Mouse (Mus musculus): ENCODE data around the gene Atg5. TPM values are rescaled to one million over a fixed set of nuclear protein-coding genes. Genes with fewer than 3 reads are reported as not detected.

Gene Atg5
- polyA plus RNA-seq, 1 experiment, result 11.6 TPM

- 97% methylated on average over 7 of the region's 7 CpGs for WGBS
- DNase-seq, result no peak
- Histone ChIP-seq H3K4me1 (replicated peaks; ENCODE audit: control insufficient read depth, insufficient read depth, low read length) (no peaks in the 10 kb centered on the region), H3K36me3 (ENCODE audit: control insufficient read depth, insufficient read depth, low read length) (no peaks in the 10 kb centered on the region), H3K27ac (ENCODE audit: control insufficient read depth, insufficient read depth, low read length) (no peak overlapping the region), H3K4me3 (ENCODE audit: control insufficient read depth, insufficient read depth, low read length) (no peak overlapping the region), H3K27me3 (ENCODE audit: control insufficient read depth, insufficient read depth, low read length) (no peaks in the 10 kb centered on the region)
- TF ChIP-seq POLR2A (IDR thresholded peaks at IDR 0.05; ENCODE audit: control insufficient read depth, extremely low read depth, insufficient read depth, low read length, poor library complexity) (no peak), CTCF (IDR thresholded peaks at IDR 0.05; ENCODE audit: borderline replicate concordance, control insufficient read depth, extremely low read depth, insufficient read depth, low read length, poor library complexity) (no peak)
Measured at GRCm38 (mm10) chr10:44355216-44355615, 87.1 kb downstream of the Atg5 start.

- Histone ChIP-seq H3K27ac (ENCODE audit: control insufficient read depth, insufficient read depth, low read length) (no peak overlapping the region), H3K27me3 (ENCODE audit: control insufficient read depth, insufficient read depth, low read length) (no peaks in the 10 kb centered on the region), H3K4me1 (replicated peaks; ENCODE audit: control insufficient read depth, insufficient read depth, low read length) (no peaks in the 10 kb centered on the region), H3K36me3 (ENCODE audit: control insufficient read depth, insufficient read depth, low read length) (no peaks in the 10 kb centered on the region), H3K4me3 (ENCODE audit: control insufficient read depth, insufficient read depth, low read length) (no peak overlapping the region)
- DNase-seq, result no peak
- 99% methylated on average over 5 of the region's 5 CpGs for WGBS
- TF ChIP-seq CTCF (IDR thresholded peaks at IDR 0.05; ENCODE audit: borderline replicate concordance, control insufficient read depth, extremely low read depth, insufficient read depth, low read length, poor library complexity) (no peak), POLR2A (IDR thresholded peaks at IDR 0.05; ENCODE audit: control insufficient read depth, extremely low read depth, insufficient read depth, low read length, poor library complexity) (no peak)
Measured at GRCm38 (mm10) chr10:44356625-44357024, 88.5 kb downstream of the Atg5 start.

GRCm38 (mm10) chr10:44357316-44357715 is 89.2 kb downstream of the Atg5 start:
- no peak for DNase-seq
- WGBS, result 95% methylated on average over 13 of the region's 13 CpGs
- Histone ChIP-seq H3K36me3 (ENCODE audit: control insufficient read depth, insufficient read depth, low read length) (no peaks in the 10 kb centered on the region), H3K27ac (ENCODE audit: control insufficient read depth, insufficient read depth, low read length) (no peak overlapping the region), H3K4me1 (replicated peaks; ENCODE audit: control insufficient read depth, insufficient read depth, low read length) (no peaks in the 10 kb centered on the region), H3K4me3 (ENCODE audit: control insufficient read depth, insufficient read depth, low read length) (no peak overlapping the region), H3K27me3 (ENCODE audit: control insufficient read depth, insufficient read depth, low read length) (no peaks in the 10 kb centered on the region)
- TF ChIP-seq CTCF (IDR thresholded peaks at IDR 0.05; ENCODE audit: borderline replicate concordance, control insufficient read depth, extremely low read depth, insufficient read depth, low read length, poor library complexity), result no peak

GRCm38 (mm10) chr10:44358816-44359215 is 90.7 kb downstream of the Atg5 start:
- no peak for TF ChIP-seq POLR2A (IDR thresholded peaks at IDR 0.05; ENCODE audit: control insufficient read depth, extremely low read depth, insufficient read depth, low read length, poor library complexity)
- TF ChIP-seq CTCF (IDR thresholded peaks at IDR 0.05; ENCODE audit: borderline replicate concordance, control insufficient read depth, extremely low read depth, insufficient read depth, low read length, poor library complexity), result no peak
- Histone ChIP-seq H3K4me1 (replicated peaks; ENCODE audit: control insufficient read depth, insufficient read depth, low read length) (no peaks in the 10 kb centered on the region), H3K27me3 (ENCODE audit: control insufficient read depth, insufficient read depth, low read length) (no peaks in the 10 kb centered on the region), H3K4me3 (ENCODE audit: control insufficient read depth, insufficient read depth, low read length) (no peak overlapping the region), H3K36me3 (ENCODE audit: control insufficient read depth, insufficient read depth, low read length) (no peaks in the 10 kb centered on the region), H3K27ac (ENCODE audit: control insufficient read depth, insufficient read depth, low read length) (no peak overlapping the region)
- WGBS, result 99% methylated on average over 6 of the region's 6 CpGs
- no peak for DNase-seq

GRCm38 (mm10) chr10:44360632-44361031 is 92.5 kb downstream of the Atg5 start:
- Histone ChIP-seq H3K27ac (ENCODE audit: control insufficient read depth, insufficient read depth, low read length) (no peak overlapping the region), H3K4me1 (replicated peaks; ENCODE audit: control insufficient read depth, insufficient read depth, low read length) (no peaks in the 10 kb centered on the region), H3K36me3 (ENCODE audit: control insufficient read depth, insufficient read depth, low read length) (no peaks in the 10 kb centered on the region), H3K27me3 (ENCODE audit: control insufficient read depth, insufficient read depth, low read length) (no peaks in the 10 kb centered on the region), H3K4me3 (ENCODE audit: control insufficient read depth, insufficient read depth, low read length) (no peak overlapping the region)
- TF ChIP-seq POLR2A (IDR thresholded peaks at IDR 0.05; ENCODE audit: control insufficient read depth, extremely low read depth, insufficient read depth, low read length, poor library complexity) (no peak), CTCF (IDR thresholded peaks at IDR 0.05; ENCODE audit: borderline replicate concordance, control insufficient read depth, extremely low read depth, insufficient read depth, low read length, poor library complexity) (no peak)
- no peak for DNase-seq
- WGBS, result 91% methylated on average over 11 of the region's 11 CpGs

- TF ChIP-seq CTCF (IDR thresholded peaks at IDR 0.05; ENCODE audit: borderline replicate concordance, control insufficient read depth, extremely low read depth, insufficient read depth, low read length, poor library complexity) (no peak), POLR2A (IDR thresholded peaks at IDR 0.05; ENCODE audit: control insufficient read depth, extremely low read depth, insufficient read depth, low read length, poor library complexity) (no peak)
- no peak overlapping the region for H3K27ac ChIP-seq (ENCODE audit: control insufficient read depth, insufficient read depth, low read length)
- H3K27me3 ChIP-seq (ENCODE audit: control insufficient read depth, insufficient read depth, low read length), result no peaks in the 10 kb centered on the region
- no peaks in the 10 kb centered on the region for H3K4me1 ChIP-seq (replicated peaks; ENCODE audit: control insufficient read depth, insufficient read depth, low read length)
- no peak overlapping the region for H3K4me3 ChIP-seq (ENCODE audit: control insufficient read depth, insufficient read depth, low read length)
- DNase-seq, result no peak
- no peaks in the 10 kb centered on the region for H3K36me3 ChIP-seq (ENCODE audit: control insufficient read depth, insufficient read depth, low read length)
- 95% methylated on average over 5 of the region's 5 CpGs for WGBS
Measured at GRCm38 (mm10) chr10:44362435-44362834, 94.3 kb downstream of the Atg5 start.

- WGBS, result 94% methylated on average over 9 of the region's 9 CpGs
- Histone ChIP-seq H3K27me3 (ENCODE audit: control insufficient read depth, insufficient read depth, low read length) (no peaks in the 10 kb centered on the region), H3K36me3 (ENCODE audit: control insufficient read depth, insufficient read depth, low read length) (no peaks in the 10 kb centered on the region), H3K27ac (ENCODE audit: control insufficient read depth, insufficient read depth, low read length) (no peak overlapping the region), H3K4me3 (ENCODE audit: control insufficient read depth, insufficient read depth, low read length) (no peak overlapping the region), H3K4me1 (replicated peaks; ENCODE audit: control insufficient read depth, insufficient read depth, low read length) (no peaks in the 10 kb centered on the region)
- no peak for DNase-seq
- TF ChIP-seq CTCF (IDR thresholded peaks at IDR 0.05; ENCODE audit: borderline replicate concordance, control insufficient read depth, extremely low read depth, insufficient read depth, low read length, poor library complexity), result no peak
Measured at GRCm38 (mm10) chr10:44362846-44363245, 94.7 kb downstream of the Atg5 start.

All from thymus, adult 2 months (tissue).